Mouse (Mus musculus) WW6 (cell line): ENCODE measurements around the gene Ptprk.
A peak's percentile ranks its signal among the peaks of the same experiment; 100 is the strongest.

ENCODE experiments used
- DNase-seq: peaks from one replicate; pipeline ENCODE4 v3.0.0-alpha.2; 2013; ENCODE audit warnings: low read depth, low spot score

Ptprk gene

DNA sequence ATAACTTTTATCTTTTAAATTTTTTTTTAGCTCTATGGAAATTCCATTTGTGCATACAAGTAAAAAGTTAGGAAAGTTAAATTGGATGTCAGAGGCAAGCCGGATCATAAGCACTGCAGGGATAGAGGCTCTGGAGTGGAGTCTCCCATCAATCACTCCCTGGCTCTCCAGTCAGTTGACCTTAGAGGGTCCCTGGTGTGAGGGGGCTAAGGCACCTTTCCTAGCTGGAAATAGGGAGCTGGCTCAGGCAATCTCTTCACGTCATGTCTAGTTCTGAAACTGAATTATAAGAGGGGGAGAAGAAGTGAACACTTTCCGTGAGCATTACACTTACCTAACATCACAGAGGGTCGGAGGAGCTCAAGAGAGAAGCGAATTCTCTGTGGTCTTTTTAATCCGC is 110.1 kb downstream of the Ptprk start:
- no peak for DNase-seq

GRCm38 (mm10) chr10:28185326-28185725 is 110.7 kb downstream of the Ptprk start:
- DNase-seq = no peak

DNA sequence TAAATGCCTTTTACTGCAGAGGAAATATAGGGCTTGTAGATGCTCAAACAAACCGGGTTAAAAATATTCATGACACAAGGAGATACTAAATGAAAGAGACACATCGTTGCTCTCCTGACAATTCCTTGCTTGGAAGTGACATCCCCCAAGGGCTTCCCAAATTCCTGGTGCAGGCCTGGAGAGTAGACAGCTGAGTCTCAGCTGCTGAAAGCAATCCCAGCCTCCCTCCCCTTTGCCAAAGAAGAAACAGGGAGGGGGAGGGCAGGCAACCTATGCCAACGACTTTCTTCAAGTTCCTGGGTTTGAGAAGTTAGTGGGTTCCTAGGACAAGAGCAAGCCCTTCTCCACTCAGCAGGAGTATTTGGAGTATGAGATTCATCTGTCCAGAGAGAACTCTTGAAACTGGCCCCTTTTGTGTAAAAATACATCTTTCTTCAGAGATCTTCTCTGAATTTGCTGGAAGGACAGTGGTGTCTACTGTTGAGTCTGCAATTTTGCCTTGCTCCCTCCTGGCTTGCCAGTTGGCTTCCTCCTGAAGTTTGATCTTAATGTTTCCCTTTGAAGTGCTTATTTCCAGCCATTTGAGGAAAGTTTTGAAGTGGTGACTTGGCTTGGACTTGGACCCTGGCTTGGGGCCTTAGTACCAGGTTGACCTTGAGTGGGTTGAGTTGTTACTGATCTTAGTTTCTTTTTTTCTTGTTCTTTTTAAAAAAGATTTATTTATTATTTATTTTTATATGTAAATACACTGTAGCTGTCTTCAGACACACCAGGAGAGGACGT is 111.6 kb downstream of the Ptprk start:
- DNase-seq = no peak

DNA sequence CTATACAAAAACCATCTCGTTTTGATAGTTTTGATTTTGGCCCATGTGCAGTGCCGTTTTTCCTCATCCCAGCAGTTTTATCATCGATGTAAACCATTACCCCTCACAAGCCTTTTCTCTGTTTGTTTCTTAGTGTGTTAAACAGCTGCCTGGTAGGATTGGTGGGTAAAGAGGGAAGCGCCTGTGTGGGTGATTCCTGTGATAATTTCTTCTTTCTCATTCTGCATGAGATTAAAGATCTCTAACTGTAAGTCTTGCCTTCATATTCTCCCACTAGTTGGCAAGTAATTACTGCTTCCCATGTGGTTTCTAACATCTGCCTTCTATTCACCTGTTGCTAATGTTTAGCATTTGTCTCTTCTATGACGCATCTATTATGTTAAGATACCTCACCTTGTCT is 116.8 kb downstream of the Ptprk start:
- no peak for DNase-seq

DNA sequence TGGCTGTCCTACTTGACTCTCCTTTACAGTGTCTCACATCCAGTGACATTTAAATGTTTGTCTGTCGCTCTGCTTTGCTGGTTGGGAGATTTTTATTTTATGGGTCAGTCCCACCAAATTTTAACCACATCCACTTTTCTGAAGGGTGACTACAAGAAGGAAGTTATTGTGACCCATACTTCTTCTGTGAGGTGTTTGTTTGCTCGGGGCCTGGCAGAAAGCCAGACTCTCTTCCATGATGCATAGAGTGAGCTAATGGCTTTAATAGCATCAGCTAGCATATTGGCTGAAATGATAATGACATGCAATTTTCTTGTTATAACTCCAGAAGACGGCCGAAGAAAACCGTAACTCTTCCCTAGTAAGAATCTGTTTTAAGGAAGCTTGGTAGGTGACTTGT is 119.0 kb downstream of the Ptprk start:
- no peak for DNase-seq

DNA sequence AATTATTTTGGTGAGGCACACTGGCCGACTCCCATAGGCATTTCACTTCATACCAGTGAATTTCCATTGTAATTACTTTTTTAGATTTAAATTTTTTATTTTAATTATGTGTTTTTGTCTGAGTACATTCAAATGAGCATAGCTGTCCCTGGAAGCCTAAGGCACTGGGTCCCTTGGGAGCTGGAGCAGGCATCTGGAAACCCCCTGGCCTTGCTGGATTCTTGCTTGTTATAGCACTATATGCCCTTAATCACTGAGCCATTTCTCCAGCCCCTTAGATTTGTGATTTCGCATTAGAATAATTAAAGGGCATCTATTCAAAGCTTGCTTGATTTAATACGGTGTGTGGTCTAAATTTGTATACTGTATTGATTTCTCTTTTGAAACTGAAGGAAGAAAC is 126.0 kb downstream of the Ptprk start:
- no peak for DNase-seq

GRCm38 (mm10) chr10:28209394-28209793 is 134.8 kb downstream of the Ptprk start:
- no peak for DNase-seq

- DNase-seq = no peak
Measured at GRCm38 (mm10) chr10:28212083-28212482, 137.5 kb downstream of the Ptprk start.

DNA sequence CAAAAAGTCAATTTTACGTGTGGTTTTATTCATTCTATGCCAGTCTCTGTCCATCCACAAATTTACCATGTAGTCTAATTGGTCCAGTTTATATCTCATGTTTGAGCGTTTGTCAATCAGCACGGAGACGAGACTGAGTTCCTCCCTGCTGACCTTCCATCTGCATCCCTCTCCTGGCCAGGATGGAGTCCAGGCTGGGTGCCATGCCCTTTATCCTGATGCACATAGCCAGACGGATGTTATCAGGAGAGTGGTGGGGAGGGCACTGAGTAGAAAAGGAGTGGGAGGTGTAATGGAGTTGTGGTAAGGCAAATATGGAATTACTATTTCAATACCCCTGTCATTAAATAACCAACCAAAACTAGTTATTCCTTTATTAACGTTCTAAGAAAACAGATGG is 140.5 kb downstream of the Ptprk start:
- DNase-seq = no peak

DNA sequence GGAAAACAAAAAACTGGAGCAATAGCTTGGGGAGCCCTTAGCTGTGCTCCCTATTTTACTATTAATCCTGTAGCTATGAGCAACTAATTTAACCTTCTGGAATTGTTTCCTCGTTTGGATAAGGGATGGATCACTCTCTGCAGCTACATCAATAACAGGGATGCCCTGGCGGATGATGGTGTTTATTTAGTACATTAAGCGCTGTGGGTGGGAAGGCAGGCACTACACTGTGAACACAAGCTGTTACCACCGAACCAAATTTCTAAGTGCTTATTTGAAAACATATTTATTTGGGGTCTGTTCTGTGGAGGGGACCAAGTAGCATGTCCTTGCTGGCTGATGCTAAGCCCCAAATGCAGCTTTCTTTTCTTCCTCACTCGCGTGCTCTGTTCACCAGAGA is 149.0 kb downstream of the Ptprk start:
- no peak for DNase-seq

DNA sequence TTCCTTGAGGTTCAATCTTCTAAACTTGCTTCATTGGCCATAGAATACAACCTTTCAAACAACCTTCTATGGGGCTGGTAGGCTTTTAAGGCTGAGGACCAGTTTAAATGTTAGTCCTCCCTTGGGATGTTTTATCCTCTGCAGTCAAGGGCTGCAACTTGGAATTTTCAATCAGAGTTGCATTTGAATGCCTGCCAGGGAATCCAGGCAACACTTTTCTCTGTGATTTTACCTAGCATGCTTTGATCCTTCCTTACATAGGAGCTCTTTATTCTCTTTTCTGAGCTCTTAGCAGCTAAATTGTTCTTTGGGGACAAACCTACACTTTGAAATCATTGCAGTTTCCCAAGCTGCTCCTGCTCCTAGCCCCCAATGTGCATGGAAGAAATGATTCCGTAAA is 149.8 kb downstream of the Ptprk start:
- DNase-seq = no peak

- DNase-seq = no peak
Measured at GRCm38 (mm10) chr10:28225536-28226075, 151.0 kb downstream of the Ptprk start.

- DNase-seq = no peak
Measured at GRCm38 (mm10) chr10:28227732-28228131, 153.1 kb downstream of the Ptprk start.

DNA sequence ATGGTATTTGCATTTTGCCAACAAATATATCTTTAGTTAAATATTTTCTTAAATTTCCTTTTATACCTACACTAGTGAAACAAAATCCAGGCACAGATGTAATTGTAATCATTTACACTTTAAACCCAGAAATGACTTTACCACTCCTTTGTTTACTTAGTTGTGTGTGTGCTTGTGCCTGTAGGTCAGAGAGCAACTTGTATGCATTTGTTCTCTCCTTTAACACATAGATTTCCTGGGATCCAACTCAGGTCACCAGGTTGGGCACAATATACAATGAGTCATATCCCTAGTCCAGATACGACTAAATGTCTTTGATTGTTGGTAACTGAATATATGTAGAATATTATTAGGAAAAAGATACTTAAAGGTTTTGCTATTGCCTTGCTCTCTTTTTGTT is 153.6 kb downstream of the Ptprk start:
- DNase-seq = no peak

- peak; percentile 39 for DNase-seq
Measured at GRCm38 (mm10) chr10:28232273-28233167, 157.9 kb downstream of the Ptprk start.

DNA sequence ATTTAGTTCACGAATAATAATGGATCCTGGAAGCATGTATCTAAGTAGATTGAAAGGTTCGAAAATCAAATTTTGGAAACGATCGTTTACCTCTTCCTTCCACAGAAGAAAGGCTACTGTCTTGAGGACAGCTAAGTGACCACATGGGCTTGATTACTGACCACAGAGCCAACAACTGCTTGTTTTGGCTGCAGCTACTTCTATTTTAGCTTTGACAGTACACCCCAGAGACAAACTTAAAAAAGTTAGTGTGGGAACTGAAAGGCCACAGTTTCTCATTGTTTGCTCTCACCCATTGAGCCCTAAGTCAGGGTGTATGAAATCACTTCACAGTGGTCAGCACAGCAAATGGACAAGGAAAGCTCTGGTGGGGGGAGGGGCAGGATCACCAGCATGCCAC is 174.4 kb downstream of the Ptprk start:
- DNase-seq = no peak

GRCm38 (mm10) chr10:28251385-28251784 is 176.8 kb downstream of the Ptprk start:
- DNase-seq = no peak

DNA sequence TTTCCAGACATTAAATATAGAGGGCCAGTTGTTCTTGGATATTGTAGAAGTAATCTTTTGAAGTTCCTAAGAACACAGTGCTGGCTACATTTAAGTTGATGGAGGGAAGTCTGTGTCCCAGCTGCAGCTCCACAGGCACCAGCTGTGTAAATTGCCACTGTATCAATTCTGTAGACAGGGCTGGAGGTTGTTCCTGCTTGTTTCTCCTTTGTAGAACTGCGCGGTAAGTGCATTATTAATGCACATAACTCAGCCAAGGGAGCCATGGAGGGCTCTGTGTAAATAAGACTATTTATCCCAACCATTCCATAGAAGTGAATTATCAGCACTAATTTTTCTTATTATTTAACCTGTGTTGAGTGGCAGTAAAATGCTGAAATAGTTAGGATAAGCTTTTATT is 186.0 kb downstream of the Ptprk start:
- no peak for DNase-seq

DNA sequence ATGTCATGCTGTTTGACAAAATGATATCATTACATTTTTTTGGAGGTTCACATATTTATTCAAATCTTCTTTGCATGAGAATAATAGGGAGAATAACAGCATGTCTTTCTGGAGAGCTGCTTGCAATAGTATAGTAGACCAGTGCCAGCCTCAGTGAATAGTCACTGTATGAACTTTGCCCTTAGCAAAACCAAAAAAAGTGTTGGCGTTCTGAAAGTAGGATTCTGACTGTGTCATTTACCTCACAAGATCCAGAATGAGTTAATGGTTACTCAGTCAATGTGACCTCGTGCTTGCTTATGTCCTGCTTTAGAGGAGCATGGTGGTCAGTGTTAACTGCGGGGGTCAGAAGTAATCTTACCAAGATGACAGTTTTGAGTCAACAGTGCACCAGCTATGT is 187.5 kb downstream of the Ptprk start:
- no peak for DNase-seq

DNA sequence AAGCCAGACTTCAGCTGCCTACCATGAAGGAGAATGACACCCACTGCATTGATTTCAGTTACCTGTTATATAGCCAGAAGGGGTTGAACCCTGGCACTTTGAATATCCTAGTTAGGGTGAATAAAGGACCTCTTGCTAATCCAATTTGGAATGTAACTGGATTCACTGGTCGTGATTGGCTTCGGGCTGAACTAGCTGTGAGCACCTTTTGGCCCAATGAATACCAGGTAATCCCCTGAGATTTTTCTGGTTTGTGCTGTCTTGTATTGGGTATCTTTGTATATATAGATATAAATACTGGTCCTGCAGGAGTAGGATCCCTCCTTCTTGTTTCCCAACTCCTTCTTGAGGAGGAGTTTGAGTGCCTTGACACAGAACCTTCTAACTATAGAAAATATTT is 188.9 kb downstream of the Ptprk start:
- no peak for DNase-seq

DNA sequence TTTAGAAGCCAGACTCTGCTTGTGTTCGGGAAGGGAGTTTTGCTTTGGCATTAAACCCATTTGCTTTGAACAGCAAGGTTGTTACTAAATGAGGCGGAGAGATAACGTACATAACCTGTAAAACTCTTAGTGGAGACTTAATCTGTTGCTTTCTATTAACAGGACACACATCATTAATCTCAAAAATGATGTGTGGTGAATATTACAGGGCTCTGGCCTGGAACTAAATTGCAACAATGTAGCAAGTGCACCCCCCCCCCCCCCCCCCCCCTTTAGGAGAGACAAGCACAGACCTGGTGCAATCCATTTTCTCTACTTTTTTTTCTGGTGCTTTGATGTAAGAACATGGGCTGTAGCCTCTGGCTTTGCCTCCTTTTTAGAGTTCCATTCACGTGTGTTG is 195.7 kb downstream of the Ptprk start:
- no peak for DNase-seq

DNA sequence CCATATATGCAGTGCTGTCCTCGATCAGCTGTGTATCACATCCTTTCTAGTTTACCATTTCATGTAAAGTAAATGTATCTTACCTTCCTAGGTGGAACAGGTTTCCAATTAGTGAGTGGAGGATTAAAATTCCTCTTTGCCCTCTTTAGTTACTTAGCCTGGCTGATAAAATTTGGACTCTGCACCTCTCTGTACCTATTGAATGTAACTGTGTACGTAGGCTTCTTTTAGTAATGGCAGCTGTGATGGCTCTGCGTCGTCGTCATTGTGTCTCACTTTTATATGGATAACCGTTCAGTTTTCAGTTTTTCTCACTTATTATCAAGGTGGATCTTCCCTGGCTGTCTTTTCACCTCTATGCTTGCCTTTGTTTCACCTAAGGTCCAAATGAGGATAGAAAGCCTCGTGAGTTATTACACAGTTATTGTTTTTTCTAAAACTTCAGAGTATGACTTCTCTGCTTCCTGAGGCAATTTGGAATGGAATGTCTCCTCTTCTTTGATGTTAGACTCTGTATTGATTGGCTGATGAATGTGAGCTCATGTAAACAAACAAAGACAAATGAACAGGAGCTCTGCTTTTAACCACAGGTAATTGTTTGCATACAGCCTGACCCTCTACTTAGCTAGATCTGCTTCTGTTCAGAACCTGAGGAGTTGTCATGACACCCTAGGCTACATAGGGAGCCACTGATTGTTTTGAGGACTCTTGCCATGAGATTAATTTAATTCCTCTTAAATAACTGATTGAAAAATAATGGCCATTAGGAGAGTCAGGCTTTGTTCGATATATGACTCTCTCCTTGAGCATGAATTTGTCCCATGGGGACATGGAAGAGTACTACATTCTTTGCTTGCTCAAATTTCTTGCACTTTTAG is 197.3 kb downstream of the Ptprk start:
- no peak for DNase-seq
